Mouse (Mus musculus) layer of hippocampus, postnatal 14 days (tissue): Measurements from ENCODE around the gene Plekhd1. TPM values are rescaled to one million over a fixed set of nuclear protein-coding genes. Genes with fewer than 3 reads are reported as not detected.
A peak's percentile ranks its signal among the peaks of the same experiment; 100 is the strongest.

ENCODE experiments used
- DNase-seq, 2 experiments: peaks; one replicate each; pipeline ENCODE4 v3.0.0; 2021 to 2022; ENCODE audit warnings: low spot score in 2 of 2, mixed read lengths in 1 of 2
- total RNA-seq, 2 experiments: library from RNA; stranded (reverse); gene quantifications; 2 replicates each; pipeline ENCODE4 v1.2.3; 2021

Plekhd1 gene
- total RNA-seq, 2 experiments from 2014 or later, result 4.8 to 9.1 TPM

- DNase-seq, result no peak
Observed at GRCm38 (mm10) chr12:80698526-80699143, 6.2 kb downstream of the Plekhd1 start.

GRCm38 (mm10) chr12:80699144-80699531, 6.7 kb downstream of the Plekhd1 start:
- no peak for DNase-seq

DNA sequence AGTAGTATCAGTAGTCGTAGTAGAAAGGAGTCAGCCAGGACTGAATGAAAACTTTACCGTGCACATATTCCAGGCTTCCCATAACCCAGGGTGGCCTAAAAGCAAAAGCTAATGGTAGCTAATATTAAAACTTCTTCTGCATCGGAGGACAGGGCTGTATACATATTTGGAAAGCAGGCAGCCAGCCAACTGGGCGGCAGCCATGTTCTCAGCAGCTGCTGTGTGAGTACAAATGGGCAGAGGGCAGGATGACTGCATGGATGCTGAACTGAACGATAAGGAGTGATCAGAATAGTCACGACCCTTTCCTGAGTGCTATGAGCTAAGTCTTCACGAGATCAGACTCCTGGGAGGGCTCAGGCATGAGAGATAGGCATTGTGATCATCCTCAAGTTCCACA, 8.9 kb downstream of the Plekhd1 start:
- no peak for DNase-seq

- DNase-seq, result no peak
Observed at GRCm38 (mm10) chr12:80706208-80706914, 14.0 kb downstream of the Plekhd1 start.

GRCm38 (mm10) chr12:80706915-80707604, 14.7 kb downstream of the Plekhd1 start:
- DNase-seq, result no peak

- no peak for DNase-seq
Observed at GRCm38 (mm10) chr12:80715915-80716314, 23.5 kb downstream of the Plekhd1 start.

GRCm38 (mm10) chr12:80719141-80719540, 26.8 kb downstream of the Plekhd1 start:
- no peak for DNase-seq

DNA sequence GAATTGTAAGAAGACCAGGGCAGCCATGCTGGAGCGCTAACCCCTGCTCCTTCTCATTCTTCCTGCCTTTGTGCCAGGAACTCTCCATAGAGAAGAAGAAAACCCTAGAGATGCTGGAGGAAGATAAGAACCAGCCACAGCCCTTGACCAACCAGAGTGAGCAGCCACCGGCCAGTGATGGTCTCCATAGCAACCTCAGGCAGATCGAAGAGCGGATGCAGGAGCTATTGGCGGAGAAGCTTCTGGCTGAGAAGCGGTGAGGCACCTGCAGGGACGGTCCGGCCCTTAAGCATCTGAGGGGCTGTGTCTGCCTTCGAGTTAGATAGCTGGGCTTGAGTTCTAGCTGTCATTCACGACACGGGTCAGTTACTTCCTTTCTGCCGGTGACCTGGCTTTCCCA, 28.1 kb downstream of the Plekhd1 start:
- no peak for DNase-seq

DNA sequence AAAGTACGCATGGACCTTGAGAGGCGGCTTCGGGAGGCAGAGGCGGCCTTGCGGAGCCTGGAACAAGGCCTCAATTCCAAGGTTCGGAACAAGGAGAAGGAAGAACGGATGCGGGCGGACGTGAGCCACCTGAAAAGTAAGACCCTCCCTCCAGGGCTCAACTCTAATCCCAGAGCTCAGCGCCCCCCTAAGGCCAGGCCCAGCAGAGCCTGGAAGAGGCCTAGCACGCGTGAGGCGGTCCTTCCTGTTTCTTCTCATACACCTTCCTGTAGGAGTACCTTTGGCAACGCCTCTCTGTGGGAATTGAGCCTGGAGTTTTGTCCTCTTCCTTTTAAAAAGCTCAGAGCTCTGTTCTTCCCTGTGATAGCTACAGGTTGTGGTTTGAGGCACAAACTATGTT, 29.1 kb downstream of the Plekhd1 start:
- no peak for DNase-seq

DNA sequence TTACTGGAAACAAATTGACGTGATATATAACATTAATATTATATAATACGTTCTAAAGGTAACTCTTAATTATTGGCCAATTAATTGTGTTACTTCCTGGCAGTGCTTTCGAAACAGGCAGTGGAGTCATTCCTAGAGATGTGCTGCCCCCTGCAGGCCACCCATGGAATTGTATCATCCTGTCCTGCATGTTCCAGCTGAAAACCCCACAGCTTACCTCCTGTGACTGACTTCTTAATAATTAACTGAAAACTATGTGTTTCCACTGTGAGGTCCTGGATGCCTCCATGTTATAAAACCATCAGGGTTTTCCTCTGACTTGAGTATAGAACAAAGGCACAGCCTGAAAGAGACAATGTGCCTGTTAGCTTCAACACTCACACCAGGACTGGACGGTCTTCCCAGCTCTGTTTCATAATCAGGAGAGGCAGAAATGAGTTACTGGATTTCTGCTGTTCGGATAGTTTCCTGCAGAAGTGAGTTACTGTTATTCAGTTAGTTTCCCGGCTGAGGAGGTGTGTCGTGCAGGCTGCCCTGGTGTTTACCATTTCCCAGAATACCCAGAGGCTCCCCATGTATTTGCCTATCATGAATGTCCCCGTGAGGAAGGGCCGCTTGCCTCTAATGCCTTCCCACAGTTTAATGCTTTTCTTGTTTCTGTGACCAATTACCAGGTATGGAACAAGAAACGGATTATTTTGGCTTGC, 32.6 kb downstream of the Plekhd1 start:
- DNase-seq, result peak; percentile 80 to 91

GRCm38 (mm10) chr12:80728207-80728606, 35.8 kb downstream of the Plekhd1 start:
- DNase-seq, result no peak

- DNase-seq, result no peak
Observed at GRCm38 (mm10) chr12:80728814-80729213, 36.4 kb downstream of the Plekhd1 start.

- DNase-seq, result peak; percentile 47 to 74
Observed at GRCm38 (mm10) chr12:80729758-80730530, 37.6 kb downstream of the Plekhd1 start.

- peak; percentile 64 to 77 for DNase-seq
Observed at GRCm38 (mm10) chr12:80730567-80730966, 38.2 kb downstream of the Plekhd1 start.

GRCm38 (mm10) chr12:80734526-80735470, 42.4 kb downstream of the Plekhd1 start:
- no peak for DNase-seq

GRCm38 (mm10) chr12:80736464-80737282, 44.3 kb downstream of the Plekhd1 start:
- DNase-seq, result peak; percentile 69 to 71

- no peak for DNase-seq
Observed at GRCm38 (mm10) chr12:80737283-80737600, 44.9 kb downstream of the Plekhd1 start.

DNA sequence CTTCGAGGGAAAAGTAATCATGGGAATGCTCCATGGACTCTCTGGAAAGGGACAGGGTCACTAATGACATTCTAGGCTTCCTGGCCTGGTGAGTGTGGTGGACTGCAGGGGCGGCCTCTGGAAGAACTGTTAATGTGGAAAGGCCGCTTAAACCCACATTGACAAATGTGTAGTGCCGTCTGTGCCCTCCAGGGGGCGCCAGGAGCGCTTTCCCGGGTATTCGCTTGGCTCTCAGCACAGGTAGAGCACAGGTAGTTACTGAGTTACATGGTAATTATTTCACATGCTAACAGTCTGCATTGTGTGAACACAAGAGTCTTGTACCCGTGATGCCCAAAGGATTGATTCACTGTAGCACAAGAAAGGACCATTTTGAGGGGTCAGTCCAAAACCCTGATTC, 47.1 kb downstream of the Plekhd1 start:
- no peak for DNase-seq

DNA sequence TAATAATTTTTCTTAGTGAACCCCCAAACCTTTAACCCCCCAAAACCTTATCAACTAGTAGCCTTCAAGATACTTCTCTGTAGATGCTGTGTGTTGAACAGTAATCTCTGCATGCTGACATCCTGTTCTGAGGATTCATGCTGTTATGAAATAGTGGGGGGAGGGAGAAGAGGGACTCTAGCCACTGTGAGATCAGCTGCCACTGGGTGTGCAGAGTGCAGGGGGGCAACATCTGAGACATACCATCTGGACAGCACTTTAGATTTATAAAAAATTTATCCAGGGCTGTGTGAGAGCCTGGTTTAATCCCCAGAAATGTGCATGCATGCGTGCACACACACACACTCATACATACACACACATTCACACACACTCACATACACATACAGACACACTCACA, 52.2 kb downstream of the Plekhd1 start:
- no peak for DNase-seq
